Mouse (Mus musculus) layer of hippocampus, adult 9-10 months (tissue): ENCODE results near the gene Mcat.
"Not testable (repeated sequence)": the region's sequence is repeated elsewhere in the genome, so short reads cannot be mapped to it uniquely, and the experiment has no call there.

Experiments used
- DNase-seq: peaks from one replicate; pipeline ENCODE4 v3.0.0; 2022; ENCODE audit warnings: low spot score

Gene Mcat

DNA sequence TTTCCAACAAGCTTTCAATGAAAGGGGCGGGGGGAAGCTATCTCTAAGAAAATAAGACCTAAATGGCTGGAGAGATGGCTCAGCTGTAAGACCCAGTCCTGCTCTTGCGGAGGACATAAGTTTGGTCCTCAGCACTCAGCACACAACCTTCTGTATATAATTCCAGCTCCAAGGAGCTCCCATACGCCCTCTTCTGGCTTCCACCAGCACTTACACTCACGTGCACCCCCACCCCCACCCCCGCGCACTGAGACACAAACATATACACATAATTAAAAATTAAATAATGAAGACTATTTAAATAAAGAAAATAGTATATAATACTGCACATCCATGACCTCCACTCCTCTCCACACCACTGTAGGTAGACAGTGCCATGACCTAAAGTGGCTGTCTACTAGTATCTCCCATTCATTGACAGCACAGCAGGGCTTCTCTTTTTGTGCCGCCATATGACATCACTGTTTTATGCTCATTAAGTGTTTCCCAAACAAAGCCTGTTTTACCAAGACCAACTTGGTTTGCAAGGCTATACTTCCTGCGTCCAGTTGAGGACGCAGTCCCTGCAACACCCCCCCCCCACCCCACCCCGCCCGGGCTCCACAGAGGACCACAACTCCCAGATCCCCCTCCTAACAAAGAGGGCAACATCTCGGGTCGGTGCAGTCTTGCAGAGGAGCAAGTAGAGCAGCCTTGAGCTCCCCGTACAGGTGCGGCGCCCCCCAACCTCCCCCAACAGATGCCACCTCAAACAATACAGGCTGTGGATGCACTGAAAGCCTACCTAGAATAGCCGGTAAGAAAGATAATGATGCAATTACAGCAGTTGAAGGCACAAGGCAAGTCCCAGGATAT, 53.4 kb downstream of the Mcat start:
- DNase-seq: no peak

DNA sequence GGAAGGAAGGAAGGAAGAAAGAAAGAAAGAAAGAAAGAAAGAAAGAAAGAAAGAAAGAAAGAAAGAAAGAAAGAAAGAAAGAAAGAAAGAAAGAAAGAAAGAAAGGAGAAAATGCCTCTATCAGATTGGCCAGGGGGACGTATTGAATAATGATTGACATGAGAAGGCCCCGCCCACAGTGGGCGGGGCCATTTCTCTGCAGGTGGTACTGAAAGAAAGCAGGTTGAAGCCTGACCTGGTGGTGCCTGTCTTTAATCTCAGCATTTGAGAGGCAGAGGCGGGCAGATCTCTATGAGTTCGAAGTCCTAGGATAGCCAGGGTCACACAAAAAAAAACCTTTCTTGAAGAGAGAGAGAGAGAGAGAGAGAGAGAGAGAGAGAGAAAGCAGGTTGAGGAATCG, 62.1 kb downstream of the Mcat start:
- DNase-seq: not testable (repeated sequence)

DNA sequence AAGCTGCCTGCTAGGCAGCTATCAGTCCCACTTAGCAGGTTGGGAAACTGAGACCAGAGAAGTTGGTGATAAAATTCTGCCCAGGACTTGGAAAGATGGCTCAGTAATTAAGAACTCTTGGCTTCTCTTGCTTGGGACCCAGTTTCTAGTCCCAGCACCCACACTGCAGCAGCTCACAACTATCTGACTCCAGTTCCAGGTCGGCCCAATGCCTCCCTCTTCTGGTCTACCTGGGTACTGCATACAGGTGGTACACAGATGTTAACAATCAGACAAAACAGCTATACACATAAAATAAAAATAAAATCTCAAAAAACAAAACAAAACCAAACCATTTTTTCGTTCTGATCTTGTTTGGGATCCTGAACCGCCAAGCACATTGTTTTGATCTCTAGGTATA, 63.2 kb downstream of the Mcat start:
- DNase-seq: no peak

DNA sequence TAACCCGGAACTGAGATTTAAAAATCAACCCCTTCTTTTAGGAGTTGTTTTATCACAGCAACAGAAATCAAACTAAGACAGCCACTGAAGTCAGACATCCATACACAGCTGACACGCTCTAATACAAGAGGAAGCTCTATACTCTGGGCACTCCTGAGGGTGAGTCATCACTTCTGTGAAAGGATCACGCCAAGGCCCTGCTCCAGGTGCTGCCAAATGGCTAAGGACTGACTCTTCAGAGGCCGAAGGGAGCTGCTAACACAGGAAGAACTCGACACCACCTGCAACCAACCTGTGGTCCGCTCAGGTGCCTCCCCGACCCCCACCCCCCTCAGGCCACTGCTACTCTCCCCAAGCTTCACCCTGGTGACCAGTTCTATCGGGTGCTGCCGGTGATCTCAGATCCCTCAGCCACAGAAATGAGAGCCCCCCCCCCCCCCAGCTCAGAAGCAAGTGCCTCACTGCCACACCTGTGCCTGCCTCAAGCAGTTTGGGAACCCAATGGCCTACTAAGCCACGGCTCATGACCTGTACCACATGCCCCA, 64.3 kb downstream of the Mcat start:
- DNase-seq: no peak

DNA sequence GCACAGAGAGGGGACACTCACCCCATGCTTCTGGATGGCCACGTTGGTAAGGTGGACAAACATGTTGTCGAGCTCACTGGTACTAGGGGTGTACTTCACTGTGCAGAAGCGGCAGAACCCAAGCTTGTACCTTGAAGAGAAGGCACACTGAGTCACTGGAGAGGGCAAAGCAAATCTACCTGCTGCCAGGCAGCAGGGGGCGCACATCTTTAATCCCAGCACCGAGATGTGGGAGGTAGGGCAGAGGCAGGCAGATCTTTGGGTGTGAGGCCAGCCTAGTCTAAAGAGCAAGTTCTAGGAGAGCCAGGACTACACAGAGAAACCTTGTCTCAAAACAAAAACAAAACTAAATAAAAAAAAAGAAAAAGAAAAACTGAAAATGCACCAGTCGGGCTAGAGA, 66.3 kb downstream of the Mcat start:
- DNase-seq: no peak
